Mouse (Mus musculus): ENCODE data around the gene Pomt1. TPM values are rescaled to one million over a fixed set of nuclear protein-coding genes. Genes with fewer than 3 reads are reported as not detected.

Pomt1 gene
- polyA plus RNA-seq, 2 experiments: 9.6 to 10.1 TPM

GRCm38 (mm10) chr2:32246741-32247140 lies 10.4 kb downstream of the Pomt1 start:
- no peak overlapping the region for H3K27ac ChIP-seq
- ATAC-seq (ENCODE audit: insufficient read depth) (no peak), DNase-seq (ENCODE audit: low read depth in 3 of 3, low spot score in 3 of 3) (no peak)
- no peak overlapping the region for H3K9ac ChIP-seq (replicated peaks)
- H3K36me3 ChIP-seq (replicated peaks; ENCODE audit: control insufficient read depth, insufficient read depth, low read depth): peaks cover 15% of the 10 kb centered on the region
- no peaks in the 10 kb centered on the region for H3K27me3 ChIP-seq (ENCODE audit: control insufficient read depth, insufficient read depth, low read length)
- WGBS (ENCODE audit: insufficient replicate concordance): 74% methylated on average over 4 of the region's 4 CpGs
- no peaks in the 10 kb centered on the region for H3K9me3 ChIP-seq (ENCODE audit: control insufficient read depth, low read length)
- H3K4me3 ChIP-seq (ENCODE audit: insufficient read depth in 1 of 2, low read depth in 2 of 2, low read length in 2 of 2): no peak overlapping the region
- H3K4me2 ChIP-seq (ENCODE audit: low read depth): no peak overlapping the region
- no peaks in the 10 kb centered on the region for H3K4me1 ChIP-seq (replicated peaks; ENCODE audit: control insufficient read depth in 2 of 2, insufficient read depth in 2 of 2, low read length in 1 of 2)
- no peak for TF ChIP-seq EP300 (IDR thresholded peaks at IDR 0.05; ENCODE audit: low read depth)
- TF ChIP-seq CTCF (IDR thresholded peaks at IDR 0.05; ENCODE audit: low read depth): no peak

- ATAC-seq (ENCODE audit: insufficient read depth): no peak
- TF ChIP-seq EP300 (IDR thresholded peaks at IDR 0.05; ENCODE audit: low read depth): no peak
Observed at GRCm38 (mm10) chr2:32248377-32249361, 12.3 kb downstream of the Pomt1 start.

GRCm38 (mm10) chr2:32251791-32252527 lies 15.6 kb downstream of the Pomt1 start:
- Histone ChIP-seq H3K9me3 (ENCODE audit: control insufficient read depth, low read length) (no peaks in the 10 kb centered on the region), H3K4me2 (ENCODE audit: low read depth) (no peak overlapping the region), H3K4me1 (replicated peaks; ENCODE audit: control insufficient read depth in 2 of 2, insufficient read depth in 2 of 2, low read length in 1 of 2) (no peaks in the 10 kb centered on the region), H3K9ac (replicated peaks) (no peak overlapping the region), H3K36me3 (replicated peaks; ENCODE audit: control insufficient read depth, insufficient read depth, low read depth) (peaks cover 19% of the 10 kb centered on the region), H3K4me3 (ENCODE audit: insufficient read depth in 1 of 2, low read depth in 2 of 2, low read length in 2 of 2) (no peak overlapping the region), H3K27ac (no peak overlapping the region), H3K27me3 (ENCODE audit: control insufficient read depth, insufficient read depth, low read length) (no peaks in the 10 kb centered on the region)
- no peak for TF ChIP-seq EP300 (IDR thresholded peaks at IDR 0.05; ENCODE audit: low read depth)
- no peak for TF ChIP-seq CTCF (IDR thresholded peaks at IDR 0.05; ENCODE audit: low read depth)
- DNase-seq (ENCODE audit: low read depth in 3 of 3, low spot score in 3 of 3): no peak
- 83% methylated on average over 12 of the region's 12 CpGs for WGBS (ENCODE audit: insufficient replicate concordance)
- ATAC-seq (ENCODE audit: insufficient read depth): no peak

More at GRCm38 (mm10) chr2:32248377-32249361, 12.3 kb downstream of the Pomt1 start:
- 66% methylated on average over 10 of the region's 10 CpGs for WGBS (ENCODE audit: insufficient replicate concordance)
- no peak overlapping the region for H3K4me2 ChIP-seq (ENCODE audit: low read depth)
- H3K36me3 ChIP-seq (replicated peaks; ENCODE audit: control insufficient read depth, insufficient read depth, low read depth): peaks cover 15% of the 10 kb centered on the region
- no peaks in the 10 kb centered on the region for H3K4me1 ChIP-seq (replicated peaks; ENCODE audit: control insufficient read depth in 2 of 2, insufficient read depth in 2 of 2, low read length in 1 of 2)
- no peak overlapping the region for H3K4me3 ChIP-seq (ENCODE audit: insufficient read depth in 1 of 2, low read depth in 2 of 2, low read length in 2 of 2)
- H3K9me3 ChIP-seq (ENCODE audit: control insufficient read depth, low read length): no peaks in the 10 kb centered on the region
- no peak overlapping the region for H3K27ac ChIP-seq
- no peak overlapping the region for H3K9ac ChIP-seq (replicated peaks)
- H3K27me3 ChIP-seq (ENCODE audit: control insufficient read depth, insufficient read depth, low read length): no peaks in the 10 kb centered on the region
- no peak for DNase-seq (ENCODE audit: low read depth in 3 of 3, low spot score in 3 of 3)

- ATAC-seq (ENCODE audit: insufficient read depth): no peak
- Histone ChIP-seq H3K9ac (replicated peaks) (no peak overlapping the region), H3K4me2 (ENCODE audit: low read depth) (no peak overlapping the region), H3K9me3 (ENCODE audit: control insufficient read depth, low read length) (no peaks in the 10 kb centered on the region), H3K27me3 (ENCODE audit: control insufficient read depth, insufficient read depth, low read length) (no peaks in the 10 kb centered on the region), H3K36me3 (replicated peaks; ENCODE audit: control insufficient read depth, insufficient read depth, low read depth) (peaks cover 22% of the 10 kb centered on the region), H3K27ac (no peak overlapping the region), H3K4me3 (ENCODE audit: insufficient read depth in 1 of 2, low read depth in 2 of 2, low read length in 2 of 2) (no peak overlapping the region), H3K4me1 (replicated peaks; ENCODE audit: control insufficient read depth in 2 of 2, insufficient read depth in 2 of 2, low read length in 1 of 2) (no peaks in the 10 kb centered on the region)
- 80% methylated on average over 5 of the region's 5 CpGs for WGBS (ENCODE audit: insufficient replicate concordance)
- no peak for DNase-seq (ENCODE audit: low read depth in 3 of 3, low spot score in 3 of 3)
- TF ChIP-seq CTCF (IDR thresholded peaks at IDR 0.05; ENCODE audit: low read depth) (no peak), EP300 (IDR thresholded peaks at IDR 0.05; ENCODE audit: low read depth) (no peak)
Observed at GRCm38 (mm10) chr2:32252658-32253057, 16.3 kb downstream of the Pomt1 start.

- H3K27me3 ChIP-seq (ENCODE audit: control insufficient read depth, insufficient read depth, low read length): no peaks in the 10 kb centered on the region
- H3K4me2 ChIP-seq (ENCODE audit: low read depth): no peak overlapping the region
- no peaks in the 10 kb centered on the region for H3K9me3 ChIP-seq (ENCODE audit: control insufficient read depth, low read length)
- H3K9ac ChIP-seq (replicated peaks): no peak overlapping the region
- no peak overlapping the region for H3K27ac ChIP-seq
- TF ChIP-seq CTCF (IDR thresholded peaks at IDR 0.05; ENCODE audit: low read depth): no peak
- peaks cover 21% of the 10 kb centered on the region for H3K36me3 ChIP-seq (replicated peaks; ENCODE audit: control insufficient read depth, insufficient read depth, low read depth)
- no peak for ATAC-seq (ENCODE audit: insufficient read depth)
- no peak for DNase-seq (ENCODE audit: low read depth in 3 of 3, low spot score in 3 of 3)
- H3K4me3 ChIP-seq (ENCODE audit: insufficient read depth in 1 of 2, low read depth in 2 of 2, low read length in 2 of 2): no peak overlapping the region
- no peaks in the 10 kb centered on the region for H3K4me1 ChIP-seq (replicated peaks; ENCODE audit: control insufficient read depth in 2 of 2, insufficient read depth in 2 of 2, low read length in 1 of 2)
- 86% methylated on average over 1 of the region's 1 CpGs for WGBS (ENCODE audit: insufficient replicate concordance)
Observed at GRCm38 (mm10) chr2:32253352-32253751, 17.0 kb downstream of the Pomt1 start.
